Mouse (Mus musculus) bone marrow macrophage, adult 2 months (primary cell): ENCODE measurements around the gene Dennd1a.

Experiments used
- CTCF ChIP-seq: IDR thresholded peaks from 2 replicates; pipeline ENCODE4 v1.5.1; 2012; ENCODE audit warnings: low read depth, mild to moderate bottlenecking, low read length, moderate library complexity
- POLR2A ChIP-seq: IDR thresholded peaks from 2 replicates; pipeline ENCODE4 v1.6.1; 2012; ENCODE audit warnings: mild to moderate bottlenecking, low read depth, low read length, borderline replicate concordance

DNA sequence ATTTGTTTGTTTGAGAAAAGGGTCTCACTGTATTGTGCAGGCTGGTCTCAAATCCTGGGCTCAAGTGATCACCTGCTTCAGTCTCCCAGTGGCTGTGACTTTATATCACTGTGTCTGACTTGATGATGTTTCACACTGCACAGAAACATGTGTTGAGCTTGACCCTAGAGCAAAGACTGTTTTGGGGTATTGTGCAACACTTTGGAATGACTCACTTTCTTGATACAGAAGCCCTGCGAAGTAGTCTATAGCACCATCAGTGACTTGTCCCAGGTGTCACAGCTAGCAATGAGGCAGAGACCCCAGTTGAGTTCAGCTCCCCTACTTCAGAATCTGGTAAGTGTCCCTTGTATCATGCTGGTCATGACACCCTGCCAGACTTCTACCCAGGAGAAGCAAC, 429.7 kb downstream of the Dennd1a start:
- TF ChIP-seq POLR2A (no peak), CTCF (no peak)
